Mouse (Mus musculus): ENCODE results near the gene Supt5. TPM values are rescaled to one million over a fixed set of nuclear protein-coding genes. Genes with fewer than 3 reads are reported as not detected.

The Supt5 gene
- polyA plus RNA-seq, 1 experiment from 2014 or later, result 47.9 TPM

- Histone ChIP-seq H3K4me2 (ENCODE audit: low read length) (peak within 1 kb of the TSS; percentile 56), H3K4me3 (ENCODE audit: control insufficient read depth in 1 of 2, insufficient read depth in 1 of 2, low read depth in 1 of 2, low read length in 2 of 2) (peak within 1 kb of the TSS; percentile 6 to 29; a peak in 3 of 4 replicates), H3K27me3 (ENCODE audit: control insufficient read depth, insufficient read depth, low read length) (peaks cover 83% of the 10 kb centered on the region), H3K9ac (ENCODE audit: low read length) (peak within 1 kb of the TSS; percentile 36; the same call in 1 of the 2 replicates), H3K27ac (replicated peaks in 1 of 2; ENCODE audit: control insufficient read depth in 1 of 2, insufficient read depth in 1 of 2, low read depth in 2 of 2, low read length in 2 of 2) (no peak within 1 kb of the TSS), H3K36me3 (ENCODE audit: control insufficient read depth, insufficient read depth, low read length) (no peaks in the 10 kb centered on the region), H3K9me3 (ENCODE audit: control insufficient read depth, low read length) (no peaks in the 10 kb centered on the region), H3K4me1 (ENCODE audit: control insufficient read depth in 2 of 2, insufficient read depth in 2 of 2, low read length in 2 of 2) (peaks cover 5 to 6% of the 10 kb centered on the region in 2 experiments; a peak in 2 of 4 replicates)
- 1% methylated on average over 52 of the region's 52 CpGs for WGBS
- no peak for ATAC-seq (ENCODE audit: insufficient number of reproducible peaks, insufficient read depth, low FRiP score, low read depth)
Measured at GRCm38 (mm10) chr7:28290638-28291590, 47.6 kb downstream of the Supt5 start, which contains the start of gene Selenov. Gene Selenov, minus strand, starts transcription at chr7:28291186.

GRCm38 (mm10) chr7:28290165-28290564, 48.4 kb downstream of the Supt5 start:
- ATAC-seq (ENCODE audit: insufficient number of reproducible peaks, insufficient read depth, low FRiP score, low read depth), result no peak
- peak overlapping the region; percentile 56 for H3K4me2 ChIP-seq (ENCODE audit: low read length)
- no peaks in the 10 kb centered on the region for H3K9me3 ChIP-seq (ENCODE audit: control insufficient read depth, low read length)
- H3K4me3 ChIP-seq (ENCODE audit: control insufficient read depth in 1 of 2, insufficient read depth in 1 of 2, low read depth in 1 of 2, low read length in 2 of 2), result peak overlapping the region in 1 of 2 experiments; percentile 29; a peak in 2 of 4 replicates
- H3K27me3 ChIP-seq (ENCODE audit: control insufficient read depth, insufficient read depth, low read length), result peaks cover 78% of the 10 kb centered on the region
- no peaks in the 10 kb centered on the region for H3K36me3 ChIP-seq (ENCODE audit: control insufficient read depth, insufficient read depth, low read length)
- peak overlapping the region; percentile 36; the same call in 1 of the 2 replicates for H3K9ac ChIP-seq (ENCODE audit: low read length)
- H3K4me1 ChIP-seq (ENCODE audit: control insufficient read depth in 2 of 2, insufficient read depth in 2 of 2, low read length in 2 of 2), result peaks cover 5 to 6% of the 10 kb centered on the region in 2 experiments; a peak in 2 of 4 replicates
- under 1% methylated on average over 17 of the region's 18 CpGs for WGBS
- no peak overlapping the region for H3K27ac ChIP-seq (replicated peaks in 1 of 2; ENCODE audit: control insufficient read depth in 1 of 2, insufficient read depth in 1 of 2, low read depth in 2 of 2, low read length in 2 of 2)

GRCm38 (mm10) chr7:28280630-28281029, 57.9 kb downstream of the Supt5 start:
- WGBS, result 73% methylated on average over 7 of the region's 7 CpGs
- Histone ChIP-seq H3K27ac (replicated peaks in 1 of 2; ENCODE audit: control insufficient read depth in 1 of 2, insufficient read depth in 1 of 2, low read depth in 2 of 2, low read length in 2 of 2) (no peak overlapping the region), H3K4me1 (ENCODE audit: control insufficient read depth in 2 of 2, insufficient read depth in 2 of 2, low read length in 2 of 2) (peaks cover 4 to 5% of the 10 kb centered on the region in 2 experiments; a peak in 3 of 4 replicates), H3K27me3 (ENCODE audit: control insufficient read depth, insufficient read depth, low read length) (no peaks in the 10 kb centered on the region), H3K4me2 (ENCODE audit: low read length) (no peak overlapping the region), H3K4me3 (ENCODE audit: control insufficient read depth in 1 of 2, insufficient read depth in 1 of 2, low read depth in 1 of 2, low read length in 2 of 2) (no peak overlapping the region), H3K9me3 (ENCODE audit: control insufficient read depth, low read length) (no peaks in the 10 kb centered on the region), H3K9ac (ENCODE audit: low read length) (no peak overlapping the region), H3K36me3 (ENCODE audit: control insufficient read depth, insufficient read depth, low read length) (no peaks in the 10 kb centered on the region)
- ATAC-seq (ENCODE audit: insufficient number of reproducible peaks, insufficient read depth, low FRiP score, low read depth), result no peak

GRCm38 (mm10) chr7:28278279-28278652, 60.3 kb downstream of the Supt5 start:
- peak overlapping the region; percentile 93 for H3K9ac ChIP-seq (ENCODE audit: low read length)
- H3K9me3 ChIP-seq (ENCODE audit: control insufficient read depth, low read length), result no peaks in the 10 kb centered on the region
- peak overlapping the region; percentile 72 to 87 for H3K4me3 ChIP-seq (ENCODE audit: control insufficient read depth in 1 of 2, insufficient read depth in 1 of 2, low read depth in 1 of 2, low read length in 2 of 2)
- no peaks in the 10 kb centered on the region for H3K36me3 ChIP-seq (ENCODE audit: control insufficient read depth, insufficient read depth, low read length)
- no peak for ATAC-seq (ENCODE audit: insufficient number of reproducible peaks, insufficient read depth, low FRiP score, low read depth)
- H3K27ac ChIP-seq (replicated peaks in 1 of 2; ENCODE audit: control insufficient read depth in 1 of 2, insufficient read depth in 1 of 2, low read depth in 2 of 2, low read length in 2 of 2), result peak overlapping the region in 1 of 2 experiments; percentile 66; a peak in 1 of 4 replicates
- H3K4me1 ChIP-seq (ENCODE audit: control insufficient read depth in 2 of 2, insufficient read depth in 2 of 2, low read length in 2 of 2), result peaks cover 4 to 5% of the 10 kb centered on the region in 2 experiments; a peak in 3 of 4 replicates
- H3K27me3 ChIP-seq (ENCODE audit: control insufficient read depth, insufficient read depth, low read length), result no peaks in the 10 kb centered on the region
- WGBS, result 84% methylated on average over 7 of the region's 7 CpGs
- peak overlapping the region; percentile 91 for H3K4me2 ChIP-seq (ENCODE audit: low read length)

GRCm38 (mm10) chr7:28277615-28278278, 60.8 kb downstream of the Supt5 start, which contains the start of gene Eid2b:
Gene Eid2b, plus strand, starts transcription at chr7:28277739.
- 3% methylated on average over 68 of the region's 68 CpGs for WGBS
- Histone ChIP-seq H3K9ac (ENCODE audit: low read length) (peak within 1 kb of the TSS; percentile 93), H3K27me3 (ENCODE audit: control insufficient read depth, insufficient read depth, low read length) (no peaks in the 10 kb centered on the region), H3K4me2 (ENCODE audit: low read length) (peak within 1 kb of the TSS; percentile 91), H3K4me1 (ENCODE audit: control insufficient read depth in 2 of 2, insufficient read depth in 2 of 2, low read length in 2 of 2) (peaks cover 4 to 5% of the 10 kb centered on the region in 2 experiments; a peak in 3 of 4 replicates), H3K4me3 (ENCODE audit: control insufficient read depth in 1 of 2, insufficient read depth in 1 of 2, low read depth in 1 of 2, low read length in 2 of 2) (peak within 1 kb of the TSS; percentile 72 to 87), H3K27ac (replicated peaks in 1 of 2; ENCODE audit: control insufficient read depth in 1 of 2, insufficient read depth in 1 of 2, low read depth in 2 of 2, low read length in 2 of 2) (peak within 1 kb of the TSS; percentile 66 to 75), H3K9me3 (ENCODE audit: control insufficient read depth, low read length) (no peaks in the 10 kb centered on the region), H3K36me3 (ENCODE audit: control insufficient read depth, insufficient read depth, low read length) (0 out of 2 replicates have a peak, but pooled peaks cover 3% of the 10 kb centered on the region)
- ATAC-seq (ENCODE audit: insufficient number of reproducible peaks, insufficient read depth, low FRiP score, low read depth), result peak; percentile 46

- Histone ChIP-seq H3K27ac (replicated peaks in 1 of 2; ENCODE audit: control insufficient read depth in 1 of 2, insufficient read depth in 1 of 2, low read depth in 2 of 2, low read length in 2 of 2) (no peak overlapping the region), H3K9me3 (ENCODE audit: control insufficient read depth, low read length) (no peaks in the 10 kb centered on the region), H3K27me3 (ENCODE audit: control insufficient read depth, insufficient read depth, low read length) (no peaks in the 10 kb centered on the region), H3K4me1 (ENCODE audit: control insufficient read depth in 2 of 2, insufficient read depth in 2 of 2, low read length in 2 of 2) (peaks cover 4 to 5% of the 10 kb centered on the region in 2 experiments; a peak in 3 of 4 replicates), H3K36me3 (ENCODE audit: control insufficient read depth, insufficient read depth, low read length) (peaks cover 6% of the 10 kb centered on the region; the same call in 1 of the 2 replicates), H3K9ac (ENCODE audit: low read length) (no peak overlapping the region), H3K4me2 (ENCODE audit: low read length) (no peak overlapping the region; the same call in 1 of the 2 replicates), H3K4me3 (ENCODE audit: control insufficient read depth in 1 of 2, insufficient read depth in 1 of 2, low read depth in 1 of 2, low read length in 2 of 2) (no peak overlapping the region)
- 56% methylated on average over 8 of the region's 8 CpGs for WGBS
- no peak for ATAC-seq (ENCODE audit: insufficient number of reproducible peaks, insufficient read depth, low FRiP score, low read depth)
Measured at GRCm38 (mm10) chr7:28277237-28277614, 61.3 kb downstream of the Supt5 start.

- H3K27me3 ChIP-seq (ENCODE audit: control insufficient read depth, insufficient read depth, low read length), result no peaks in the 10 kb centered on the region
- H3K9me3 ChIP-seq (ENCODE audit: control insufficient read depth, low read length), result no peaks in the 10 kb centered on the region
- 67% methylated on average over 3 of the region's 3 CpGs for WGBS
- H3K9ac ChIP-seq (ENCODE audit: low read length), result no peak overlapping the region
- no peak overlapping the region for H3K4me2 ChIP-seq (ENCODE audit: low read length)
- peaks cover 5 to 9% of the 10 kb centered on the region in 2 experiments for H3K4me1 ChIP-seq (ENCODE audit: control insufficient read depth in 2 of 2, insufficient read depth in 2 of 2, low read length in 2 of 2)
- H3K27ac ChIP-seq (replicated peaks in 1 of 2; ENCODE audit: control insufficient read depth in 1 of 2, insufficient read depth in 1 of 2, low read depth in 2 of 2, low read length in 2 of 2), result no peak overlapping the region
- no peak overlapping the region for H3K4me3 ChIP-seq (ENCODE audit: control insufficient read depth in 1 of 2, insufficient read depth in 1 of 2, low read depth in 1 of 2, low read length in 2 of 2)
- H3K36me3 ChIP-seq (ENCODE audit: control insufficient read depth, insufficient read depth, low read length), result peaks cover 10% of the 10 kb centered on the region; the same call in 1 of the 2 replicates
- ATAC-seq (ENCODE audit: insufficient number of reproducible peaks, insufficient read depth, low FRiP score, low read depth), result no peak
Measured at GRCm38 (mm10) chr7:28271761-28272160, 66.8 kb downstream of the Supt5 start.

Measured in heart, embryonic 14.5 days (tissue).